ENCODE assay signal across 8 mouse cellular contexts in the genomic region with DNA sequence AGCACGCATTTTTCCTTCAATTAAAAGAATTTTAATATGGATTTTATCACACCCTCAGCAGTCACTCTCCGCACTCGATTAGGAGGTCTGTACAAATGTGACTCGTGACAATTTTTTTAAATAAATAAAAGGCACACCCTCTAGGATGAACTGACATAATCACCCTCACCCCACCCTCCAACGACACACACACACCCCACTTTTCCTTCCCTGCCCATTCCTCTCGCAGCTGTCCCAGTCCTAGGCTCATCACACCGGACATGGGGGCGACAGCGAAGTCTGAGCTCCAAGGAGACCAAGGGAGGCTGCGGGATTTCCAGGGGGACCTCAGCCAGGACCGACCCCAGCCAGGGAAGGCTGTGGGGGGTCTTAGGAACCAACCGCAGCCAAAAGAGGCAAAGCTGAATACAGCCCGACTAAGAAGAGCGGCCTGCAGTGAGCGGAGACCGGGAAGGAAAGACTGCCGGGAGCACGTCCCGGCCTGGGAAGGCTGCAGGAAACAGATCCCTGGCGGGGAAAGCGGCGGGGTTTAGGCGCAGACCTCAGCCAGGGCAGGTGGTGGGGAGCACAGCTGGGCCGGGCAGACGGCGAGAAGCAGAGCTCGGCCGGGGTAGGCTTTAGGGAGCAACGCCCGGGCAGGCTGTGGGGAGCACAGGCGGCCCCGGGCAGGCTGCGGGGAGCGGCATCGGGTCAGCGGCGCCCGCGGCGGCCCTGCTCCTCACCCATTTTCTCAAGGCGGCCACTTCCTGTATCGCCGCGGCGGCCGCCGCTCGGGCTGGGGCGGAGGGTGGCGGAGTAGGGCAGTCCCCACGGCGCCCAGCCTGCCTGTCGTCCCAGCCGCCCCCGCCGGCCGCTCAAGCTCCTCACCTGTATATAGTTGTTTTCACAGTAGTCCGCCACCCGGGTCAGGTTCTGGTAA. TPM values are rescaled to one million over a fixed set of nuclear protein-coding genes. Genes with fewer than 3 reads are reported as not detected.
DNase-seq lines count a peak whose midpoint lies in the region; ATAC-seq and TF ChIP-seq lines count a peak whose summit lies in the region.

No protein-coding gene starts in this region.

- H3K36me3 ChIP-seq in G1E (replicated peaks): peaks cover 8% of the 10 kb centered on the region
- H3K36me3 ChIP-seq in embryonic facial prominence, embryonic 12.5 days: no peaks in the 10 kb centered on the region
- H3K36me3 ChIP-seq in heart, embryonic 11.5 days (ENCODE audit: control insufficient read depth, insufficient read depth, low read length): no peaks in the 10 kb centered on the region
- H3K36me3 ChIP-seq in limb, embryonic 10.5 days: no peaks in the 10 kb centered on the region

- peak overlapping the region; percentile 81 for H3K4me2 ChIP-seq in embryonic facial prominence, embryonic 12.5 days (replicated peaks)
- peak overlapping the region; percentile 78 for H3K4me2 ChIP-seq in heart, embryonic 11.5 days

- peaks cover 27% of the 10 kb centered on the region for H3K4me1 ChIP-seq in G1E (ENCODE audit: insufficient read depth, low read depth, low read length)
- 0 out of 2 replicates have a peak, but pooled peaks cover 7% of the 10 kb centered on the region for H3K4me1 ChIP-seq in embryonic facial prominence, embryonic 12.5 days
- no peaks in the 10 kb centered on the region; the same call in 1 of the 2 replicates for H3K4me1 ChIP-seq in heart, embryonic 11.5 days (ENCODE audit: control insufficient read depth, insufficient read depth, low read length)
- peaks cover 7% of the 10 kb centered on the region for H3K4me1 ChIP-seq in limb, embryonic 10.5 days

- peak overlapping the region; percentile 97 for H3K4me3 ChIP-seq in G1E (ENCODE audit: low read depth, low read length)
- H3K4me3 ChIP-seq in embryonic facial prominence, embryonic 12.5 days: peak overlapping the region; percentile 95
- peak overlapping the region; percentile 98 for H3K4me3 ChIP-seq in heart, embryonic 11.5 days (ENCODE audit: low read depth, low read length)
- peak overlapping the region; percentile 94 for H3K4me3 ChIP-seq in limb, embryonic 10.5 days

- H3K27me3 ChIP-seq in G1E (ENCODE audit: insufficient read depth, low read length): no peaks in the 10 kb centered on the region
- H3K27me3 ChIP-seq in embryonic facial prominence, embryonic 12.5 days: no peaks in the 10 kb centered on the region
- no peaks in the 10 kb centered on the region for H3K27me3 ChIP-seq in heart, embryonic 11.5 days (ENCODE audit: control insufficient read depth, insufficient read depth, low read length)
- no peaks in the 10 kb centered on the region for H3K27me3 ChIP-seq in limb, embryonic 10.5 days (ENCODE audit: low read depth, poor library complexity, severe bottlenecking)

- peak; percentile 76 for DNase-seq in cerebellum, adult 9-11 months
- DNase-seq in cerebellum, adult 8-10 months: no peak
- DNase-seq in G1E (ENCODE audit: low spot score): peak; percentile 55
- peak; percentile 78 for DNase-seq in limb, embryonic 10.5 days (ENCODE audit: low spot score)
- DNase-seq in spleen, postnatal 36 days (ENCODE audit: low spot score in 2 of 2): peak; percentile 28 to 50

- peak overlapping the region; percentile 97 for H3K9ac ChIP-seq in embryonic facial prominence, embryonic 12.5 days
- H3K9ac ChIP-seq in heart, embryonic 11.5 days (ENCODE audit: low read depth, low read length): peak overlapping the region; percentile 97

- no peak for TF ChIP-seq CTCF in G1E (IDR thresholded peaks at IDR 0.05; ENCODE audit: low read depth, low read length)

- ATAC-seq in G1E (ENCODE audit: extremely low read depth, insufficient number of reproducible peaks, low FRiP score, poor library complexity, severe bottlenecking): peak; percentile 23; the same call in 1 of the 2 replicates
- ATAC-seq in embryonic facial prominence, embryonic 12.5 days (ENCODE audit: insufficient number of reproducible peaks, insufficient read depth, low FRiP score, low TSS enrichment): peak; percentile 87
- ATAC-seq in heart, embryonic 11.5 days (replicated peaks; ENCODE audit: insufficient number of reproducible peaks, low FRiP score, low TSS enrichment): peak; percentile 79
- peak; percentile 75 for ATAC-seq in megakaryocyte-erythroid progenitor cell, adult 5-6 weeks (replicated peaks; ENCODE audit: low FRiP score, low TSS enrichment, poor library complexity, severe bottlenecking)

- H3K9me3 ChIP-seq in G1E (replicated peaks): no peaks in the 10 kb centered on the region
- H3K9me3 ChIP-seq in embryonic facial prominence, embryonic 12.5 days: no peaks in the 10 kb centered on the region
- no peaks in the 10 kb centered on the region for H3K9me3 ChIP-seq in heart, embryonic 11.5 days (replicated peaks; ENCODE audit: control insufficient read depth, low read length)
- no peaks in the 10 kb centered on the region for H3K9me3 ChIP-seq in limb, embryonic 10.5 days (replicated peaks)

- WGBS in embryonic facial prominence, embryonic 12.5 days: 1% methylated on average over 52 of the region's 59 CpGs
- under 1% methylated on average over 42 of the region's 59 CpGs for WGBS in heart, embryonic 11.5 days (ENCODE audit: insufficient replicate concordance)
- WGBS in limb, embryonic 10.5 days: under 1% methylated on average over 57 of the region's 59 CpGs

- peak overlapping the region; percentile 97 for H3K27ac ChIP-seq in embryonic facial prominence, embryonic 12.5 days
- H3K27ac ChIP-seq in heart, embryonic 11.5 days (ENCODE audit: low read depth, low read length): peak overlapping the region; percentile 97
- H3K27ac ChIP-seq in limb, embryonic 10.5 days: peak overlapping the region; percentile 94

RNA-seq across cellular contexts. Expression of a gene that starts 0.7 kb away (rescaled TPM):
- total RNA-seq in G1E (2014; fragmentation: Nextera tagmentation): 120 and 124 TPM in 2 replicates
- total RNA-seq in G1E (2017): 138 and 144 TPM in 2 replicates
- 41.5 and 51.9 TPM in 2 replicates for polyA plus RNA-seq in G1E (2012)
- 42.3 and 44.4 TPM in 2 replicates for polyA plus RNA-seq in embryonic facial prominence, embryonic 12.5 days (2016; fragmentation: Nextera tagmentation; extraction: Ambion mirVana)
- polyA plus RNA-seq in heart, embryonic 11.5 days (2014; fragmentation: Nextera tagmentation; extraction: Ambion mirVana): 34.6 and 35.3 TPM in 2 replicates
- polyA plus RNA-seq in limb, embryonic 10.5 days (2016; fragmentation: Nextera tagmentation; extraction: Ambion mirVana): 32.1 and 40.2 TPM in 2 replicates
- total RNA-seq in megakaryocyte-erythroid progenitor cell, adult 5-6 weeks (2014; fragmentation: Nextera tagmentation): 49.1 and 70.0 TPM in 2 replicates
- total RNA-seq in megakaryocyte-erythroid progenitor cell, adult 5-6 weeks (2017): 77.0 and 113 TPM in 2 replicates

RNA-seq across cellular contexts. Expression of a gene that starts 28.6 kb away (rescaled TPM):
- 17.2 and 21.5 TPM in 2 replicates for total RNA-seq in G1E (2014; fragmentation: Nextera tagmentation)
- total RNA-seq in G1E (2017): 17.9 and 25.1 TPM in 2 replicates
- polyA plus RNA-seq in G1E (2012): 3.9 and 5.2 TPM in 2 replicates
- polyA plus RNA-seq in embryonic facial prominence, embryonic 12.5 days (2016; fragmentation: Nextera tagmentation; extraction: Ambion mirVana): 39.3 and 41.9 TPM in 2 replicates
- 22.7 and 28.2 TPM in 2 replicates for polyA plus RNA-seq in heart, embryonic 11.5 days (2014; fragmentation: Nextera tagmentation; extraction: Ambion mirVana)
- polyA plus RNA-seq in limb, embryonic 10.5 days (2016; fragmentation: Nextera tagmentation; extraction: Ambion mirVana): 21.7 and 27.7 TPM in 2 replicates
- total RNA-seq in megakaryocyte-erythroid progenitor cell, adult 5-6 weeks (2014; fragmentation: Nextera tagmentation): 19.6 and 22.1 TPM in 2 replicates
- 19.0 and 22.7 TPM in 2 replicates for total RNA-seq in megakaryocyte-erythroid progenitor cell, adult 5-6 weeks (2017)

Comparison
In these comparisons a context has a peak if more than half of its experiments do, and no peak if none do; other contexts are left out.
1. ATAC-seq: peak in every context shown above with its lines; median percentile 87 in embryonic facial prominence, embryonic 12.5 days; 79 in heart, embryonic 11.5 days; 75 in megakaryocyte-erythroid progenitor cell, adult 5-6 weeks; 23 in G1E.